Mouse (Mus musculus) G1E (cell line): Measurements from ENCODE around the gene Asb18. TPM values are rescaled to one million over a fixed set of nuclear protein-coding genes. Genes with fewer than 3 reads are reported as not detected.

Experiments
- ATAC-seq: 2 replicates; pipeline ENCODE4 v1.8.0; 2016; ENCODE audit warnings: mild to moderate bottlenecking; ENCODE audit not compliant: insufficient number of reproducible peaks, poor library complexity, low FRiP score, severe bottlenecking; ENCODE audit errors: extremely low read depth
- DNase-seq: peaks from one replicate; pipeline ENCODE4 v3.0.0; 2012; ENCODE audit warnings: low spot score
- H3K27me3 ChIP-seq: 2 replicates; pipeline ENCODE4 v1.6.1; 2012; ENCODE audit warnings: mild to moderate bottlenecking, low read length, inconsistent platforms; ENCODE audit not compliant: insufficient read depth
- H3K36me3 ChIP-seq: replicated peaks from 2 replicates; pipeline ENCODE3; 2012; ENCODE audit warnings: mild to moderate bottlenecking, inconsistent platforms
- H3K4me1 ChIP-seq: 2 replicates; pipeline ENCODE4 v1.6.1; 2012; ENCODE audit warnings: low read depth, low read length, inconsistent platforms, mixed read lengths; ENCODE audit not compliant: insufficient read depth
- H3K4me3 ChIP-seq: 2 replicates; pipeline ENCODE4 v1.5.1; 2012; ENCODE audit warnings: low read depth, mild to moderate bottlenecking, inconsistent platforms, low read length, moderate library complexity, mixed read lengths
- H3K9me3 ChIP-seq: replicated peaks from 2 replicates; pipeline ENCODE4 v1.6.1; 2012; ENCODE audit warnings: inconsistent platforms
- CTCF ChIP-seq: IDR thresholded peaks from 2 replicates; pipeline ENCODE4 v1.5.1; 2012; ENCODE audit warnings: low read depth, low read length, inconsistent platforms, mixed read lengths
- GATA1 ChIP-seq: IDR thresholded peaks from 2 replicates; pipeline ENCODE4 v1.6.1; 2012; ENCODE audit warnings: borderline replicate concordance, low read length, inconsistent platforms, mixed read lengths
- GATA2 ChIP-seq: IDR thresholded peaks from 2 replicates; pipeline ENCODE4 v1.6.1; 2012; ENCODE audit warnings: low read depth, low read length, inconsistent platforms, borderline replicate concordance
- POLR2AphosphoS5 ChIP-seq: IDR thresholded peaks from 2 replicates; pipeline ENCODE4 v1.6.1; 2012; ENCODE audit warnings: low read depth, low read length, inconsistent platforms; ENCODE audit not compliant: insufficient replicate concordance
- TAL1 ChIP-seq: conservative IDR thresholded peaks from 2 replicates; pipeline ENCODE4 v1.6.1; 2012; ENCODE audit warnings: low read depth, low read length, inconsistent platforms, mixed read lengths
- polyA plus RNA-seq: library from polyadenylated mRNA; stranded (reverse); fragments of >175 nt; gene quantifications from 2 replicates; pipeline ENCODE4 v1.2.3, GENCODE M21; 2012
- total RNA-seq, 2 experiments: library from RNA; stranded (forward) in 1 of 2; stranded (reverse) in 1 of 2; fragments of 200-1000 nt in 1 of 2; fragments of >200 nt in 1 of 2; fragmentation: Nextera tagmentation in 1 of 2; gene quantifications; 2 replicates each; pipeline ENCODE4 v1.2.3; 2014 to 2017

Asb18 gene
- total and polyA plus RNA-seq, 3 experiments = 0.05 TPM; not detected in 2

DNA sequence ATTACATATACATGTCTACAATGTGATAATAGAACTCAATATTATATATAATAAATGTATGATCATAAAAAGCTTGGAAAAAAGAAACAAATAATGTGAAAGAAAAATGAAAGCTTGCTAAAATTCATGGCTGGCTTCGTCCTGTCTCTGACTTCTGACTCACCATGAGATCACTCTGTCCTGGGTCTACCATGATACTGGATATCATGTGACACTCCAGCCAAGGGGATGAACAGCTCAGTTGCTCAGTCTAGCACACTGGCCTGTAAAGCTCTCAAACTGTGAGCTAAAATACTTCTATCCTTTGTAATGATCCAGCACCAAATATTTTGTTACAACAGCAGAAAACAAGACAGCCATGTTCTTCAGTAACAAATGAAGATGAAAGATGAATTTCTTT, 4.4 kb downstream of the Asb18 start:
- Histone ChIP-seq H3K27me3 (no peaks in the 10 kb centered on the region), H3K36me3 (no peaks in the 10 kb centered on the region), H3K4me1 (no peaks in the 10 kb centered on the region), H3K4me3 (no peak overlapping the region), H3K9me3 (peaks cover 90% of the 10 kb centered on the region)
- TF ChIP-seq TAL1 (no peak), GATA1 (no peak), GATA2 (no peak), POLR2AphosphoS5 (no peak), CTCF (no peak)
- DNase-seq = no peak
- no peak for ATAC-seq

DNA sequence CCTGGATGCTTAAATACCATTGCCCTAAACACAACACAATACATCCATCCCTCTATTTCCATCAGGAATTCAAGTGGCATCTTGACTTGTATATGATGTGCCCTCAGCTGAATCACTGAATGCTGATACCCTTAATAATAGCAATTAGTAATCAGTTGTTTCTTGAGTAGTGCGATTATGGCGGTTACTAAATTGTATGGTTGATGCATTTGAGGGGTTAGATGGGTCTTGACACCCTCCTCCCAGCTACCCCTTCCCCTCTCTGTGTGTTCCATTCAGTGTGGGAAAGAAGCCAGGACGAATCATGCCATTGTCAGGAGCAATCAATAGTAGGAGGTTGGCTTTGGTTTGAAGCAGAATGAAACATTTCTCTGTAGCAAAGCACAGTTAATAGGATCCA, 5.3 kb downstream of the Asb18 start:
- TF ChIP-seq GATA2 (no peak), CTCF (no peak), POLR2AphosphoS5 (no peak), TAL1 (no peak), GATA1 (no peak)
- H3K9me3 ChIP-seq = peaks cover 89% of the 10 kb centered on the region

DNA sequence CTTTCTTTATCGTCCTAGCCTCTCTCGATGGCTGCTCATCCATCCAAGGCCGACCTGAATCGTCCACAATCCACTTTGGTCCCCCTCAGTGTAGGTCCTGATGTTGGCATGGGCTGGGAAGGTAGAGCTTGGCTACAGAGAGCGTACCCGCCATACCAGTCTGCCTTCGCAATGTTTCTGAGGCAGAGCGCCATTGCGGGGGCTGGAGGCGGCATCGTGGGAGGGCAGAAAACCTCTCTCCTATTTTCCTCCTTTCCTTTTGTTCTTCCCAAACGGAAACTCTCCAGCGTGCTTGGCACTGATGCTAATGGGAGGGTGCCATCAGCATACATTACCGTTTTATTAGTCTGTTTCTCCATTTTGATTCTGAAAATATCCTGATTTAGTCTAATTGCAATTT, 7.8 kb downstream of the Asb18 start:
- ATAC-seq (no peak), DNase-seq (no peak)
- H3K27me3 ChIP-seq = no peaks in the 10 kb centered on the region
- no peaks in the 10 kb centered on the region for H3K36me3 ChIP-seq
- peaks cover 89% of the 10 kb centered on the region for H3K9me3 ChIP-seq
- TF ChIP-seq GATA1 (no peak), CTCF (no peak), POLR2AphosphoS5 (no peak), TAL1 (no peak), GATA2 (no peak)
- H3K4me1 ChIP-seq = no peaks in the 10 kb centered on the region
- no peak overlapping the region for H3K4me3 ChIP-seq

More for the DNA sequence above, 5.3 kb downstream of the Asb18 start:
- Histone ChIP-seq H3K4me3 (no peak overlapping the region), H3K36me3 (no peaks in the 10 kb centered on the region), H3K4me1 (no peaks in the 10 kb centered on the region), H3K27me3 (no peaks in the 10 kb centered on the region)
- DNase-seq = no peak
- ATAC-seq = no peak

DNA sequence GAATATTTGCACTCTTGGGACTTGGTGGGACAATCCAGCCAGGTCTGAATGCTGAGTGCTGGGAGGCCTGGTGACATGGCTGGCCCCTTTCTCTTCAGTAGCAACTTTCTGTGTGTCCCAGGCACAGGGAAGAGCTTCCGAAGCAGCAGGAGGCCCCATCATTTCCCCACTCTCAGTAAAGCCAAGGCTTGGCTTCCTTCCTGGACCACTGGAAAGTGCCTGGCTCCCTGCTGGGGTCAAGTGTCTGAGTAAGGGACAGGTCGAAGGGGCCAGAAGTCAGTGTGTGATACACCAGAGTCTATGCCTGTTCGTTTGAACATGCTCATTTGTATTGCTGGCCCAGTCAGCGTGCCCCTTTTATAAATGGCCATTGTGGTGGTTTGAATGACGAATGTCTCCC, 13.5 kb downstream of the Asb18 start:
- no peak for DNase-seq
- no peak overlapping the region for H3K4me3 ChIP-seq
- ATAC-seq = no peak
- TF ChIP-seq CTCF (no peak), GATA1 (no peak), TAL1 (no peak)
- H3K9me3 ChIP-seq = peaks cover 91% of the 10 kb centered on the region
- no peaks in the 10 kb centered on the region for H3K36me3 ChIP-seq
- no peaks in the 10 kb centered on the region for H3K4me1 ChIP-seq
- H3K27me3 ChIP-seq = no peaks in the 10 kb centered on the region

DNA sequence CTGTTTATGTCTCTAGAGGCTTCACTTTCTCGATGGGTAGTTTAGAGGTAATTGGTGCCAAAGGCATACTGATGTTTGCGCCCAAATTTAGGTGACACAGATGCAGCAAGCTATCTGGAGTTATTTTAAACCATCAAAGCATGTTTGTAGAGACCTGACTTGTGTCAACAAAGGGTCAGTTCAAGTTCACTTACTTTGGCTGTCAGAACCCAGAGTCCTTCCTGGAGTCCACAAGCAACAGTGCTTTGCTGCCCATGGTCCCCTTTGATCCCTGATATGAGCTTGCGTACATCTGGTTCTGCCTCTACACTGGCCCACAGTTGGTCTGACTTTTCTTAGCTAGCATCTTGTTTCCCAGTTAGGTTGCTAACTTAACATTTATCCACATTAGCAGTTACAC, 14.6 kb downstream of the Asb18 start:
- no peaks in the 10 kb centered on the region for H3K27me3 ChIP-seq
- TF ChIP-seq TAL1 = no peak
- TF ChIP-seq CTCF = no peak
- no peak for TF ChIP-seq POLR2AphosphoS5
- TF ChIP-seq GATA2 = no peak
- no peak for ATAC-seq

DNA sequence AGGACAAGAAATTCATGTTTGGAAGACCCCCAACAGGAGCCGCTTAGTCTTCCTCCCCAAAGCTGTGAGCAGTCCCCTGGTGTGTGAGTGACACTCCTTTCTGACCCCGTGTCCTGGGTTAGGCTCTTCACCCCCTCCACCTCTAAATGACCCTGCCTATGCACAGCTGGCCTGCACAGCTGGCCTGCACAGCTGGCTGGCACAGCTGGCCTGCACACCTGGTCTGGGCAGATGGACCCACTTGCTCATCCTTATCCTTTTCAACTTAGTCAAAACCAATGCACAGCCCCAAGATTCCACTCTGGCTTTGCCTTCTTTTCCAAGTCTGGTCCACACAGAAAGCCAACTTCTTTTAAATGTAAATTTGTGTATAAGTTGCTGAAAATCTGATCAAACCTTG, 15.8 kb downstream of the Asb18 start:
- no peaks in the 10 kb centered on the region for H3K27me3 ChIP-seq
- ATAC-seq (no peak), DNase-seq (no peak)
- no peak overlapping the region for H3K4me3 ChIP-seq
- no peaks in the 10 kb centered on the region for H3K4me1 ChIP-seq
- no peaks in the 10 kb centered on the region for H3K36me3 ChIP-seq
- H3K9me3 ChIP-seq = peaks cover 94% of the 10 kb centered on the region
- TF ChIP-seq POLR2AphosphoS5 (no peak), TAL1 (no peak), GATA2 (no peak), CTCF (no peak), GATA1 (no peak)

More for the DNA sequence above, 14.6 kb downstream of the Asb18 start:
- peaks cover 93% of the 10 kb centered on the region for H3K9me3 ChIP-seq
- H3K36me3 ChIP-seq = no peaks in the 10 kb centered on the region
- no peak overlapping the region for H3K4me3 ChIP-seq
- H3K4me1 ChIP-seq = no peaks in the 10 kb centered on the region
- no peak for DNase-seq

DNA sequence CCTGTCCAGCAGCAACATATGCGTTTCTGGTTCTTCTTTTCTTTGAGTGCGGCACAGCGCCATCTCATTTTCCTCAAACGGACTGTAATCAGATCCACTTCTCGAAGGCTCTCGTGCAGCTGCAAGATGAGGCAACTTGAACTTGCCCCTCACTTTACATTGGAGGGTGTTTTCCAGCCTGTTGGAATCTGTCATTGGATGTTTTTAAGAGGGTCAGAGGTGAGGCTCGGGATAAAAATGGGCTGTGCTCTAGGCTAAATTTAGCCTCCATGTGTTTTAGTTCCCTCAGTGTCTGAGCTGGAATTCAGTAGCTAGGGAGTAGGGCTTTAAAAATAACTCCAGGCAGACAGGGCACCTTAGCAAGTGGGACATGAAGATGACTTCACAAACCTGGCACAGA, 16.4 kb downstream of the Asb18 start:
- H3K4me3 ChIP-seq = no peak overlapping the region
- peaks cover 94% of the 10 kb centered on the region for H3K9me3 ChIP-seq
- H3K27me3 ChIP-seq = no peaks in the 10 kb centered on the region
- no peak for DNase-seq
- TF ChIP-seq GATA1 = no peak
- no peak for TF ChIP-seq CTCF
- no peak for TF ChIP-seq TAL1
- no peak for TF ChIP-seq GATA2
- no peak for TF ChIP-seq POLR2AphosphoS5
- H3K36me3 ChIP-seq = no peaks in the 10 kb centered on the region
- no peaks in the 10 kb centered on the region for H3K4me1 ChIP-seq
- ATAC-seq = no peak
